Mouse (Mus musculus) kidney, adult 2 months (tissue): ENCODE measurements at regions not wholly inside any gene's neighbourhood (a gene's known extent, or its start where the extent isn't known, plus 50 kb on each side); places are given as distances from the start of the nearest gene placed in this dataset.

ENCODE experiments used
- CTCF ChIP-seq: fragments of 200-500 bp; conservative IDR thresholded peaks from 2 replicates; pipeline ENCODE4 v1.5.1; 2011; ENCODE audit warnings: low read depth, mild to moderate bottlenecking, control low read depth, low read length, moderate library complexity, mixed read lengths; ENCODE audit not compliant: insufficient read depth, insufficient read length
- POLR2A ChIP-seq: fragments of 200-500 bp; IDR thresholded peaks from one replicate; pipeline ENCODE4 v1.6.1; 2011; ENCODE audit warnings: low read depth, low read length, control low read depth

- TF ChIP-seq CTCF: no peak
- no peak for TF ChIP-seq POLR2A
Observed at GRCm38 (mm10) chr1:193448793-193449393, 78.8 kb upstream of the Camk1g start.
